Mouse (Mus musculus): ENCODE results near the gene Fam163a. TPM values are rescaled to one million over a fixed set of nuclear protein-coding genes. Genes with fewer than 3 reads are reported as not detected.

The Fam163a gene
- total and polyA plus RNA-seq, 3 experiments = not detected

GRCm38 (mm10) chr1:156035269-156035929 is 169.4 kb downstream of the Fam163a start, which contains the start of gene Tor1aip2 (continued):
- no peak for TF ChIP-seq ZC3H11A (IDR thresholded peaks at IDR 0.05; ENCODE audit: low read depth, low read length)

- peak; percentile 39 for DNase-seq (ENCODE audit: low read depth, low spot score)
- Histone ChIP-seq H3K4me1 (ENCODE audit: control insufficient read depth in 1 of 2, insufficient read depth in 2 of 2, low read length in 2 of 2) (peaks cover 3 to 5% of the 10 kb centered on the region in 2 experiments; a peak in 3 of 4 replicates), H3K79me2 (ENCODE audit: control insufficient read depth, insufficient read depth, low read length, poor library complexity) (peaks cover 32% of the 10 kb centered on the region), H3K27me3 (ENCODE audit: control insufficient read depth in 1 of 2, insufficient read depth in 2 of 2, low read length in 2 of 2) (no peaks in the 10 kb centered on the region), H3K9me3 (replicated peaks; ENCODE audit: insufficient read depth, low read length) (no peaks in the 10 kb centered on the region), H3K36me3 (ENCODE audit: control insufficient read depth in 1 of 2, insufficient read depth in 2 of 2, low read length in 2 of 2) (peaks cover 3 to 11% of the 10 kb centered on the region in 2 experiments), H3K27ac (ENCODE audit: control insufficient read depth, low read depth, low read length) (0 out of 2 replicates have a peak overlapping the region, but pooled peaks have one; percentile 12), H3K9ac (ENCODE audit: control insufficient read depth, low read depth, low read length, poor library complexity, severe bottlenecking) (peak overlapping the region; percentile 100), H3K4me3 (ENCODE audit: control insufficient read depth in 1 of 2, insufficient read depth in 1 of 2, low read depth in 2 of 2, low read length in 2 of 2) (peak overlapping the region; percentile 89 to 94)
- no peak for TF ChIP-seq USF2 (IDR thresholded peaks at IDR 0.05; ENCODE audit: borderline replicate concordance in 1 of 2, insufficient read depth in 1 of 2, low read depth in 1 of 2, low read length in 2 of 2)
- no peak for TF ChIP-seq UBTF (IDR thresholded peaks at IDR 0.05; ENCODE audit: borderline replicate concordance, insufficient read depth, low read depth, low read length)
- no peak for TF ChIP-seq MAZ (IDR thresholded peaks at IDR 0.05; ENCODE audit: low read depth, low read length)
- no peak for TF ChIP-seq EP300 (IDR thresholded peaks at IDR 0.05; ENCODE audit: low read depth in 1 of 2, low read length in 2 of 2)
- no peak for TF ChIP-seq E2F4 (IDR thresholded peaks at IDR 0.05; ENCODE audit: borderline replicate concordance, low read depth, low read length)
- no peak for TF ChIP-seq NELFE (IDR thresholded peaks at IDR 0.05; ENCODE audit: low read depth, low read length)
- TF ChIP-seq MEF2A (IDR thresholded peaks at IDR 0.05; ENCODE audit: extremely low read depth, insufficient replicate concordance, low read depth, low read length, poor library complexity, severe bottlenecking) = no peak
These were observed 170.2 kb downstream of the Fam163a start for GRCm38 (mm10) chr1:156034661-156035060.

DNA sequence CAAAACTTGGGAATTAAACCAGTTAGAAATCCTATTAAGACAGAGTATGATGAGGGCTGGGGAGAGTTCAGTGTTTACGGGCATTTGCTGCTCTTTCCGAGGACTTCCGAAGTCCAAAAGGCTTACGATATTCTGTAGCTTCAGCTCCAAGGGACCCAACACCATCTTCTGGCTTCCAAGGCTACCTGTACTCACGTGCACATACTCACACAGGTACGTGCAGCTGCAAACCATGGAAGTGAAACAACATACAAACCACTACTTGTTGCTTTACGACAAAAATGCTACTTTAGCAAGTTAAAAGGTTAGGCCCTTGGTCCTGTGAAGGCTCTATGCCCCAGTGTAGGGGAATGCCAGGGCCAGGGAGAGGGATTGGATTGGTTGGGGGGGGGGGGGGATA is 170.9 kb downstream of the Fam163a start:
- no peak overlapping the region for H3K9ac ChIP-seq (ENCODE audit: control insufficient read depth, low read depth, low read length, poor library complexity, severe bottlenecking)
- peaks cover 3 to 11% of the 10 kb centered on the region in 2 experiments for H3K36me3 ChIP-seq (ENCODE audit: control insufficient read depth in 1 of 2, insufficient read depth in 2 of 2, low read length in 2 of 2)
- H3K9me3 ChIP-seq (replicated peaks; ENCODE audit: insufficient read depth, low read length) = no peaks in the 10 kb centered on the region
- DNase-seq (ENCODE audit: low read depth, low spot score) = no peak
- no peaks in the 10 kb centered on the region for H3K27me3 ChIP-seq (ENCODE audit: control insufficient read depth in 1 of 2, insufficient read depth in 2 of 2, low read length in 2 of 2)
- H3K4me1 ChIP-seq (ENCODE audit: control insufficient read depth in 1 of 2, insufficient read depth in 2 of 2, low read length in 2 of 2) = peaks cover 3 to 5% of the 10 kb centered on the region in 2 experiments; a peak in 3 of 4 replicates
- no peak overlapping the region for H3K4me3 ChIP-seq (ENCODE audit: control insufficient read depth in 1 of 2, insufficient read depth in 1 of 2, low read depth in 2 of 2, low read length in 2 of 2)
- H3K27ac ChIP-seq (ENCODE audit: control insufficient read depth, low read depth, low read length) = no peak overlapping the region
- peaks cover 28% of the 10 kb centered on the region for H3K79me2 ChIP-seq (ENCODE audit: control insufficient read depth, insufficient read depth, low read length, poor library complexity)
- no peak for TF ChIP-seq CHD1 (IDR thresholded peaks at IDR 0.05; ENCODE audit: low read depth, low read length)
- no peak for TF ChIP-seq SIN3A (IDR thresholded peaks at IDR 0.05; ENCODE audit: low read length)
- TF ChIP-seq POLR2AphosphoS5 (IDR thresholded peaks at IDR 0.05; ENCODE audit: borderline replicate concordance, low read depth, low read length) = no peak
- TF ChIP-seq MYC (IDR thresholded peaks at IDR 0.05; ENCODE audit: low read depth, low read length) = no peak
- no peak for TF ChIP-seq ZMIZ1 (IDR thresholded peaks at IDR 0.05; ENCODE audit: low read depth, low read length)
- no peak for TF ChIP-seq MAFK (IDR thresholded peaks at IDR 0.05; ENCODE audit: borderline replicate concordance, low read depth, low read length)
- no peak for TF ChIP-seq JUND (IDR thresholded peaks at IDR 0.05; ENCODE audit: low read depth, low read length)
- no peak for TF ChIP-seq BHLHE40 (IDR thresholded peaks at IDR 0.05; ENCODE audit: borderline replicate concordance, low read depth, low read length)
- TF ChIP-seq UBTF (IDR thresholded peaks at IDR 0.05; ENCODE audit: borderline replicate concordance, insufficient read depth, low read depth, low read length) = no peak
- TF ChIP-seq MYB (IDR thresholded peaks at IDR 0.05; ENCODE audit: low read depth, low read length) = no peak
- no peak for TF ChIP-seq MEF2A (IDR thresholded peaks at IDR 0.05; ENCODE audit: extremely low read depth, insufficient replicate concordance, low read depth, low read length, poor library complexity, severe bottlenecking)
- TF ChIP-seq TAL1 (IDR thresholded peaks at IDR 0.05; ENCODE audit: low read length) = no peak
- no peak for TF ChIP-seq NRF1 (IDR thresholded peaks at IDR 0.05; ENCODE audit: insufficient read depth, low read depth, low read length, poor library complexity, severe bottlenecking)
- no peak for TF ChIP-seq GABPA (IDR thresholded peaks at IDR 0.05; ENCODE audit: low read depth, low read length)
- no peak for TF ChIP-seq POLR2AphosphoS2 (IDR thresholded peaks at IDR 0.05; ENCODE audit: low read length)
- TF ChIP-seq ZNF384 (IDR thresholded peaks at IDR 0.05; ENCODE audit: low read depth, low read length) = no peak
- no peak for TF ChIP-seq GATA1 (IDR thresholded peaks at IDR 0.05; ENCODE audit: low read depth, low read length)
